Mouse (Mus musculus): Measurements from ENCODE around the gene 4933407L21Rik. TPM values are rescaled to one million over a fixed set of nuclear protein-coding genes. Genes with fewer than 3 reads are reported as not detected.

The 4933407L21Rik gene
- polyA plus RNA-seq, 1 experiment = not detected

- TF ChIP-seq GATA1 (IDR thresholded peaks at IDR 0.05; ENCODE audit: low read length) (no peak), TAL1 (IDR thresholded peaks at IDR 0.05; ENCODE audit: low read length) (no peak)
These were observed 15.1 kb upstream of the 4933407L21Rik start for GRCm38 (mm10) chr1:85913078-85913755.

GRCm38 (mm10) chr1:85915890-85916289 is 12.4 kb upstream of the 4933407L21Rik start:
- TF ChIP-seq TAL1 (IDR thresholded peaks at IDR 0.05; ENCODE audit: low read length) (no peak), GATA1 (IDR thresholded peaks at IDR 0.05; ENCODE audit: low read length) (no peak)
- H3K27me3 ChIP-seq (ENCODE audit: control insufficient read depth) = no peaks in the 10 kb centered on the region
- no peaks in the 10 kb centered on the region for H3K9me3 ChIP-seq (ENCODE audit: control insufficient read depth, low read length)
- no peaks in the 10 kb centered on the region for H3K36me3 ChIP-seq (ENCODE audit: control insufficient read depth)
- no peaks in the 10 kb centered on the region for H3K4me1 ChIP-seq (ENCODE audit: control insufficient read depth)
- no peak overlapping the region for H3K4me3 ChIP-seq (replicated peaks)

More at GRCm38 (mm10) chr1:85913078-85913755, 15.1 kb upstream of the 4933407L21Rik start:
- Histone ChIP-seq H3K9me3 (ENCODE audit: control insufficient read depth, low read length) (no peaks in the 10 kb centered on the region), H3K36me3 (ENCODE audit: control insufficient read depth) (peaks cover under 1% of the 10 kb centered on the region; the same call in 1 of the 2 replicates), H3K4me3 (replicated peaks) (no peak overlapping the region), H3K4me1 (ENCODE audit: control insufficient read depth) (no peaks in the 10 kb centered on the region), H3K27me3 (ENCODE audit: control insufficient read depth) (no peaks in the 10 kb centered on the region)

- no peak overlapping the region for H3K4me3 ChIP-seq (replicated peaks)
- H3K4me1 ChIP-seq (ENCODE audit: control insufficient read depth) = no peaks in the 10 kb centered on the region
- H3K27me3 ChIP-seq (ENCODE audit: control insufficient read depth) = no peaks in the 10 kb centered on the region
- TF ChIP-seq TAL1 (IDR thresholded peaks at IDR 0.05; ENCODE audit: low read length) = no peak
- TF ChIP-seq GATA1 (IDR thresholded peaks at IDR 0.05; ENCODE audit: low read length) = no peak
- H3K9me3 ChIP-seq (ENCODE audit: control insufficient read depth, low read length) = no peaks in the 10 kb centered on the region
- no peaks in the 10 kb centered on the region for H3K36me3 ChIP-seq (ENCODE audit: control insufficient read depth)
These were observed 11.3 kb upstream of the 4933407L21Rik start for GRCm38 (mm10) chr1:85916830-85917450.

DNA sequence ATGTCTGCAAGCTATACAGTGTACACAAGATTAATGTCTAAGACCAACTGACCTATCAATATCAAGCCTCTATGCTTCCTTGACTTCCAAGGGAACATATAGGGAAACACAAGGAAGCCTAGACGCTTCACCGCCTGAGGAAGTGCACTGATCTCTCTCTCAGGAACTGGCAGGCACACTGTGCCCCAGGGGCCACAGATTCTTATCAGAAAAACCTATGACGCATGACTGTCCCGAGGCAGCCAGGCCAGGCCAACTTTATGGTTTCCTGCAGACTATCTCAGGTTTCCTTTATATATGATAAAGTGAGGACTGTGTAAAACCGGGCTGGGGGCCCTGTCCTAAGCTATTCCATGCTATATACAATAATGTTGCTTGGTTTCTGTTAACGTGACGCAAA is 8.7 kb upstream of the 4933407L21Rik start:
- H3K27me3 ChIP-seq (ENCODE audit: control insufficient read depth) = no peaks in the 10 kb centered on the region
- no peak overlapping the region for H3K4me3 ChIP-seq (replicated peaks)

DNA sequence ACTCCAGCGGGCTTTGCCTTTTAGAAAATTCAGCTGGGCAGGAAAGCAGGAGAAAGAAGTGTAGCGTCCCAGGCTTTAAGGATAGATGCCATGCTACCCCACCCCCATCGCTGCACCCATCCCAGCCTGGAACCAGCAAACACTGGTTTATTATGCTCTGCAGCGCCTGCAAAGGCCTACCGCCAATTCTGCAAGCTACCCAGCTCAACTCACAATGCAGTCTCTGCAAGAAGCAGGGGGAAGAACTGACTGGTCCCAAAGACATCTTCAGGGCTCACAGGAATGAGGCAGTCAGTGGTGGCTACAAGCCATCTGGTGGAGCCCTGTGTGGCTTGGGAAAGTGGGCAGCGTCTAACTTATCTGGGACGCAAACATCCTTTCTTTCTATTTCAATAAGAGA is 6.6 kb upstream of the 4933407L21Rik start:
- no peak for TF ChIP-seq GATA1 (IDR thresholded peaks at IDR 0.05; ENCODE audit: low read length)
- TF ChIP-seq TAL1 (IDR thresholded peaks at IDR 0.05; ENCODE audit: low read length) = no peak

More for the DNA sequence above, 8.7 kb upstream of the 4933407L21Rik start:
- Histone ChIP-seq H3K4me1 (ENCODE audit: control insufficient read depth) (peaks cover 1% of the 10 kb centered on the region; the same call in 1 of the 2 replicates), H3K9me3 (ENCODE audit: control insufficient read depth, low read length) (no peaks in the 10 kb centered on the region), H3K36me3 (ENCODE audit: control insufficient read depth) (no peaks in the 10 kb centered on the region)
- TF ChIP-seq GATA1 (IDR thresholded peaks at IDR 0.05; ENCODE audit: low read length) (no peak), TAL1 (IDR thresholded peaks at IDR 0.05; ENCODE audit: low read length) (no peak)

GRCm38 (mm10) chr1:85922127-85922864 is 6.0 kb upstream of the 4933407L21Rik start:
- Histone ChIP-seq H3K4me1 (ENCODE audit: control insufficient read depth) (peaks cover 1% of the 10 kb centered on the region; the same call in 1 of the 2 replicates), H3K36me3 (ENCODE audit: control insufficient read depth) (no peaks in the 10 kb centered on the region), H3K27me3 (ENCODE audit: control insufficient read depth) (no peaks in the 10 kb centered on the region), H3K9me3 (ENCODE audit: control insufficient read depth, low read length) (no peaks in the 10 kb centered on the region), H3K4me3 (replicated peaks) (no peak overlapping the region)
- TF ChIP-seq TAL1 (IDR thresholded peaks at IDR 0.05; ENCODE audit: low read length) (no peak), GATA1 (IDR thresholded peaks at IDR 0.05; ENCODE audit: low read length) (no peak)

More for the DNA sequence above, 6.6 kb upstream of the 4933407L21Rik start:
- H3K4me1 ChIP-seq (ENCODE audit: control insufficient read depth) = peaks cover 1% of the 10 kb centered on the region; the same call in 1 of the 2 replicates
- no peaks in the 10 kb centered on the region for H3K9me3 ChIP-seq (ENCODE audit: control insufficient read depth, low read length)
- H3K4me3 ChIP-seq (replicated peaks) = no peak overlapping the region
- H3K27me3 ChIP-seq (ENCODE audit: control insufficient read depth) = no peaks in the 10 kb centered on the region
- H3K36me3 ChIP-seq (ENCODE audit: control insufficient read depth) = no peaks in the 10 kb centered on the region

DNA sequence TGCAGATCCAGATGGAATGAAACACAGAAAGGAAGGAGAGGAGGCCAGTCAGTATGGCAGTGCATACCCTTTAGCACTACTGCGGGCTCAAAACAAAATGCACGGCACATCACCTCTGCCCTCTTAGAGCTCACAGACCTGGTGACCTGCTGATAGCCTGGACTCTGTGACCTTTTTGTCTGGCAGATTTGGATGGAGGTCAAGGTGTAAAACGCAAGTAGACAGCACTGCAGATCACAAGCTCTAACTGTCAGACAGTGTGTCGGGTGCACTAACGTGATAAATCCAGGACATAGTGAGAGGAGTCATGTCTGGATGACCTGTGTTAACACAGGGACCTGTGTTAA is 5.4 kb upstream of the 4933407L21Rik start:
- Histone ChIP-seq H3K27me3 (ENCODE audit: control insufficient read depth) (no peaks in the 10 kb centered on the region), H3K36me3 (ENCODE audit: control insufficient read depth) (no peaks in the 10 kb centered on the region), H3K4me1 (ENCODE audit: control insufficient read depth) (peaks cover 1% of the 10 kb centered on the region; the same call in 1 of the 2 replicates), H3K9me3 (ENCODE audit: control insufficient read depth, low read length) (no peaks in the 10 kb centered on the region), H3K4me3 (replicated peaks) (no peak overlapping the region)
- TF ChIP-seq GATA1 (IDR thresholded peaks at IDR 0.05; ENCODE audit: low read length) (no peak), TAL1 (IDR thresholded peaks at IDR 0.05; ENCODE audit: low read length) (no peak)

GRCm38 (mm10) chr1:85925183-85925582 is 3.1 kb upstream of the 4933407L21Rik start:
- no peaks in the 10 kb centered on the region for H3K36me3 ChIP-seq (ENCODE audit: control insufficient read depth)
- peaks cover 1% of the 10 kb centered on the region; the same call in 1 of the 2 replicates for H3K4me1 ChIP-seq (ENCODE audit: control insufficient read depth)
- TF ChIP-seq GATA1 (IDR thresholded peaks at IDR 0.05; ENCODE audit: low read length) (no peak), TAL1 (IDR thresholded peaks at IDR 0.05; ENCODE audit: low read length) (no peak)
- no peaks in the 10 kb centered on the region for H3K9me3 ChIP-seq (ENCODE audit: control insufficient read depth, low read length)
- no peaks in the 10 kb centered on the region for H3K27me3 ChIP-seq (ENCODE audit: control insufficient read depth)
- no peak overlapping the region for H3K4me3 ChIP-seq (replicated peaks)

- no peak overlapping the region for H3K4me3 ChIP-seq (replicated peaks)
- no peak for TF ChIP-seq GATA1 (IDR thresholded peaks at IDR 0.05; ENCODE audit: low read length)
- TF ChIP-seq TAL1 (IDR thresholded peaks at IDR 0.05; ENCODE audit: low read length) = no peak
- H3K27me3 ChIP-seq (ENCODE audit: control insufficient read depth) = no peaks in the 10 kb centered on the region
- H3K4me1 ChIP-seq (ENCODE audit: control insufficient read depth) = no peaks in the 10 kb centered on the region
- H3K36me3 ChIP-seq (ENCODE audit: control insufficient read depth) = no peaks in the 10 kb centered on the region
- H3K9me3 ChIP-seq (ENCODE audit: control insufficient read depth, low read length) = no peaks in the 10 kb centered on the region
These were observed 394 bp downstream of the 4933407L21Rik start for GRCm38 (mm10) chr1:85928688-85929065.
